Mouse (Mus musculus) CD4-positive, CD25-positive, alpha-beta regulatory T cell, adult 9 weeks (primary cell): ENCODE results near the gene Arfgap2. TPM values are rescaled to one million over a fixed set of nuclear protein-coding genes. Genes with fewer than 3 reads are reported as not detected.

Source experiments
- polyA plus RNA-seq: library from polyadenylated mRNA; unstranded; fragments of 100-300 nt; shearing (Covaris generic); gene quantifications from one replicate; pipeline ENCODE4 v1.2.1, GENCODE M21; 2017

Gene Arfgap2
- 145 TPM for polyA plus RNA-seq

DNA sequence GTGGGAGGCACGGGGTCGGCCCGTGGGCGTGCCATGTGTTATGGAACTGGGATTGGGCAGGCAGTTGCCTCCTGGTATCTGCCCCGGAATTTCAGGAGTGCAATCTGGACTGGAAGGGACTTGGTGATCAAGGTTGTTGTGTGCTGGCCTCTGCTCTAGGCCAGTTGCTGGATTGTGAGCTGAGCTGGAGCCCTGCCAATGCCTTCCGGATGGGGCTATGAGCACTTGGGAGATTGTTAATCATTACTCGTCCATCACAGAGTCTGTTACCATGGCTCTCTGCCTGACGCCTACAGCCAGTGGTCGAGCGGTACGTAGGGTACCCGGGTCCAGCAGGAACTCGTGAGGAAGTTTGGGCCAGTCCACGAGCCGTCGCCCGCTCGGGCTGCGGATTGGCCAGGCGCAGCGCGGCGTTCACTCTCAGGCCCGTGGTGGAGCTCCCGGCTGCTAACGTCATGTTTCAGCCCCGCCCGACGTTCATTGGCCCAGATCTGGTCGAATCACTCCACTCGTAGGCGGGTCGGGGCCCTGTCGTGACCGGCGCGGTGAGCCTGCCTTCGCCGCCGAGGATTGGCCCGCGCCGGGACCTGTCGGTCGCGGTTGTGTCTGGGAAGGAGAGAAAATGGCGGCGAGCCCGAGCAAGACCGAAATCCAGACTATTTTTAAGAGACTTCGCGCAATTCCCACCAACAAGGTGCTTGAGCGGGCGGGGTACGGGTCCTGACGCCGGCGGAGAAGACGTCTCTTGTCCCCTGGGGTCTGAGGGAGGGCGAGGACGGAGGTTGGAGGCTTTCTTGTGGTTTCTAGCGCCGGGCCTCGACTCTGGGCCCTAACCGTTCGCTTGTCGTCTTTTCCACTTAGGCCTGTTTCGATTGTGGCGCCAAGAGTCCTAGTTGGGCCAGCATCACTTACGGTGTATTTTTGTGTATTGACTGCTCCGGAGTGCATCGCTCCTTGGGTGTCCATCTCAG lies at the start of gene Arfgap2:
Gene Arfgap2 (plus strand): TSS at position 264 of the 971 bp plus-strand sequence.

DNA sequence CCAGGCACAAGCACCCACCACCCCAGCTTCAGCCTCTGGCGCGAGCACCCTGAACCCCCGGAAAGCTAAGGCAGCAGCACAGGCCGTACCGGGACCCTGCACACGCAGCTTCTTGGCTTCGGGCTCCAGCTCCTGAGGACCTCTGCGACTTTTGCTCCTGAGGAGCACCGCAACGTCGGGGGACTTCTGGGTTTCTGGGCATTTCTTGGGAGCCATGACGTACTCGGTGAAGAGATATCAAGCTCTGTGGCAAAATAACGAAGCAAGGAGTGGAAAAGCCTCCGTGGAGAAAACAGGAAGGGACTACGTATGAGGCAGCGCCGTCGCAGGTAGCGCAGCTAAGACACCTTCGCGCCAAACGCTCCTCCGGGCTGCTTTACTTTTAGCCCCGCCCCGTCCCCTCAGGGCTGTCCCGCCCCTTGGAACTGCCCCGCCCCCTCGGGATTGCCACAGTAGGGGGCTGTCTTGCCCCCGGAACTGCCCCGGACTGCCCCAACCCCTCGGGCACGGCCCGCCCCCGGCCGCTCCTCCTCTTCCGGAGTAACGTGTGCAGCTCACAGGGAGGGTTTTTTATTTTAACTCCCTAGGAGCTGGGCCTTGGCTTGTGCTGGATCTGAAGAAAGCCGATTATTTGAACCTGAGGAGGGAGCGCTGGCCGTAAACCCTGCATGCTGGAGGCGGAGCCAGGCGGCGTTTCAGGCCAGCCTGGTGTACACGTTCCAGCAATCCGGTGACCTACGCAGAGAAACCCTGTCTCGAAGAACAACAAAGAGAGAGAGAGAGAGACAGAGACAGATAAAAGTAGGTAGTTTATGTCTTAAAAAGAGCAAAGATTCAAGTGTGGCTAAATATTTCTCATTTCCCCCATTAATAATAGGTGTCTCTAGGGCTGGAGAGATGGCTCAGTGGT lies 27.9 kb upstream of the Arfgap2 start, which contains the start of gene Ddb2:
Gene Ddb2 (minus strand): TSS at position 382 of the 910 bp plus-strand sequence.

DNA sequence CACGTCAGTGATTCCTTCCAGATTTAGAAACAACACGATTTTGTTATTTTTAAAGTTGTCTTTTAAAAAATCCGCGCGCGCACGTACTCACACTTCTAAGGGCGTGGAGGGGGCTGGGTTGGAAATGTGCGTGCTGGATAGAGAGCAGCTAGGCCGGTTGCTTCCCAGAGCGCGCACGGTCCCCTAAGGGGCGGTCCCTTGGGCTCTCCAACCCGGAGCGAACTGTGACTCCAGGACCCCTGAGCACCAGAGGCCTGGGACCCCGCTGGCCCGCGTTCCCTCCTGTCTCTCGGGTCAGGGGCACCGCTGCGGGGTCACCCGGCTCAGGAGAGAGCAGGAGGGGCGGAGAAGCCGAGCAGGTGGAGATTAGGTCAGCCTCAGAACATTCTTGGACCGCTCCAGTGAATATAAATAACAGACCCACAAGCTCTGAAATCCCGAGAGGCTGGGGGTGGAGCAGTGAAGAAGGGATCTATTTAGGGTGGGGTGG lies 9.1 kb upstream of the Arfgap2 start, which contains the start of gene Pacsin3:
Gene Pacsin3 (plus strand): TSS at position 294 of the 490 bp plus-strand sequence.

Other genes starting within 250 kb of the Arfgap2 start
- 5.7 TPM for gene Rapsn, start 229.4 kb upstream of the Arfgap2 start, polyA plus RNA-seq
- 289 TPM for gene Psmc3, start 211.0 kb upstream of the Arfgap2 start, polyA plus RNA-seq
- gene Slc39a13, start 194.6 kb upstream of the Arfgap2 start, polyA plus RNA-seq = 37.0 TPM
- gene Spi1, start 182.6 kb upstream of the Arfgap2 start, polyA plus RNA-seq = 0.48 TPM
- gene Mybpc3, start 146.8 kb upstream of the Arfgap2 start, polyA plus RNA-seq = not detected
- gene Madd, start 81.1 kb upstream of the Arfgap2 start, polyA plus RNA-seq = 123 TPM
- 1.9 TPM for gene Nr1h3, start 62.1 kb upstream of the Arfgap2 start, polyA plus RNA-seq
- 20.9 TPM for gene Acp2, start 62.1 kb upstream of the Arfgap2 start, polyA plus RNA-seq
- gene Ddb2, start 28.0 kb upstream of the Arfgap2 start, polyA plus RNA-seq = 101 TPM
- 0.89 TPM for gene Pacsin3, start 9.0 kb upstream of the Arfgap2 start, polyA plus RNA-seq
- gene 1110051M20Rik, start 179.7 kb downstream of the Arfgap2 start, polyA plus RNA-seq = 30.4 TPM
- 0.04 TPM for gene Lrp4, start 192.5 kb downstream of the Arfgap2 start, polyA plus RNA-seq